Mouse (Mus musculus) neural tube, embryonic 15.5 days (tissue): Measurements from ENCODE around the gene G3bp2. TPM values are rescaled to one million over a fixed set of nuclear protein-coding genes. Genes with fewer than 3 reads are reported as not detected.

ENCODE experiments used
- ATAC-seq: fragments of 200-750 bp; cut with Nextera tagmentation; 2 replicates; pipeline ENCODE4 v1.8.0; 2017; ENCODE audit warnings: mild to moderate bottlenecking, moderate TSS enrichment, moderate library complexity; ENCODE audit not compliant: low FRiP score
- H3K27ac ChIP-seq: fragments of 300-500 bp; sonication (generic); replicated peaks from 2 replicates; pipeline ENCODE4 v1.5.1; 2015; ENCODE audit warnings: mild to moderate bottlenecking, inconsistent platforms
- H3K27me3 ChIP-seq: fragments of 300-500 bp; sonication (generic); replicated peaks from 2 replicates; pipeline ENCODE4 v1.6.1; 2015; ENCODE audit warnings: inconsistent platforms
- H3K36me3 ChIP-seq: fragments of 300-500 bp; sonication (generic); 2 replicates; pipeline ENCODE4 v1.6.1; 2015; ENCODE audit warnings: inconsistent platforms
- H3K4me1 ChIP-seq: fragments of 300-500 bp; sonication (generic); 2 replicates; pipeline ENCODE4 v1.6.1; 2015; ENCODE audit warnings: inconsistent platforms
- H3K4me2 ChIP-seq: fragments of 300-500 bp; sonication (generic); 2 replicates; pipeline ENCODE4 v1.6.1; 2015; ENCODE audit warnings: inconsistent platforms, mild to moderate bottlenecking, moderate library complexity
- H3K4me3 ChIP-seq: fragments of 300-500 bp; sonication (generic); replicated peaks from 2 replicates; pipeline ENCODE4 v1.5.1; 2015; ENCODE audit warnings: mild to moderate bottlenecking, inconsistent platforms
- H3K9ac ChIP-seq: fragments of 300-500 bp; sonication (generic); replicated peaks from 2 replicates; pipeline ENCODE4 v1.6.1; 2015; ENCODE audit warnings: mild to moderate bottlenecking, inconsistent platforms
- H3K9me3 ChIP-seq: fragments of 300-500 bp; sonication (generic); replicated peaks from 2 replicates; pipeline ENCODE4 v1.6.1; 2016; ENCODE audit warnings: inconsistent platforms
- WGBS: fragments of 180-500 bp; shearing (Covaris S2); methylation state at CpG from one replicate; pipeline ENCODE4 v1.1.7; 2015; ENCODE audit warnings: mixed read lengths; 5-methylcytosine and 5-hydroxymethylcytosine counted together
- polyA plus RNA-seq: library from polyadenylated mRNA; unstranded; fragments of >200 nt; fragmentation: Nextera tagmentation; extraction: Ambion mirVana; gene quantifications from 2 replicates; pipeline ENCODE4 v1.2.1, GENCODE M21; 2015

G3bp2 gene
- polyA plus RNA-seq, 1 experiment from 2014 or later = 357 TPM

DNA sequence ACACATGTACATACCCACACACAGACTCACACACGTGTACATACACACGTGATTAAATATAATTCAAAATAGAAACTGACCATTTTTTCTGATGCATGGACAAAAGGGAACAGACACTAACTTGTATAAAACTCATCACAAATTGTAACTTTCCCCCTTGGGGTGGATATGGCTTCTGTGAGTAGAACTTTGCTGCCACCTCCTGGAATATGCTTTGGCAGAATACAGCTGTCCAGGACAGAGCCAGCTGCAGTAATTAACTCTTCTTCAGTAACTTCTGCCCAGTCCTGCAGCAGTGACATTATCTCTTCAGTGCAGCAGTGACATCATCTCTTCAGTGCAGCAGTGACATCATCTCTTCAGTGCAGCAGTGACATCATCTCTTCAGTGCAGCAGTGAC lies 80.5 kb downstream of the G3bp2 start:
- Histone ChIP-seq H3K36me3 (no peaks in the 10 kb centered on the region), H3K9me3 (no peaks in the 10 kb centered on the region), H3K27me3 (no peaks in the 10 kb centered on the region), H3K27ac (no peak overlapping the region), H3K4me1 (no peaks in the 10 kb centered on the region), H3K4me3 (no peak overlapping the region), H3K9ac (no peak overlapping the region), H3K4me2 (no peak overlapping the region)
- WGBS = 72% methylated on average over 2 of the region's 2 CpGs
- peak; percentile 75; the same call in 1 of the 2 replicates for ATAC-seq

Other genes with a start within 250 kb of the G3bp2 start
- 91.8 and 92.1 TPM in 2 replicates for gene Rchy1, start 120.7 kb downstream of the G3bp2 start, polyA plus RNA-seq
- 0.20 and 0.41 TPM in 2 replicates for gene Odaph, start 96.2 kb downstream of the G3bp2 start, polyA plus RNA-seq
- 14.0 and 17.4 TPM in 2 replicates for gene Cdkl2, start 39.8 kb downstream of the G3bp2 start, polyA plus RNA-seq
- 36.5 and 37.9 TPM in 2 replicates for gene Uso1, start 54.2 kb upstream of the G3bp2 start, polyA plus RNA-seq
- gene U90926, start 131.7 kb upstream of the G3bp2 start, polyA plus RNA-seq = not detected in 2 replicates
- 0.50 TPM in 1 of 2 replicates, not detected in the other for gene Ppef2, start 172.6 kb upstream of the G3bp2 start, polyA plus RNA-seq
- gene Naaa, start 194.5 kb upstream of the G3bp2 start, polyA plus RNA-seq = 20.6 and 22.7 TPM in 2 replicates
- gene Sdad1, start 226.8 kb upstream of the G3bp2 start, polyA plus RNA-seq = 27.8 and 34.8 TPM in 2 replicates
- 0.15 TPM in 1 of 2 replicates, not detected in the other for gene Cxcl9, start 244.4 kb upstream of the G3bp2 start, polyA plus RNA-seq
- 9.5 and 10.6 TPM in 2 replicates for gene Art3, start 248.1 kb upstream of the G3bp2 start, polyA plus RNA-seq